Mouse (Mus musculus) neural tube, embryonic 12.5 days (tissue): ENCODE measurements around the gene Uhrf1. TPM values are rescaled to one million over a fixed set of nuclear protein-coding genes. Genes with fewer than 3 reads are reported as not detected.
A peak's percentile ranks its signal among the peaks of the same experiment; 100 is the strongest.

ENCODE experiments used
- ATAC-seq: fragments of 200-750 bp; cut with Nextera tagmentation; 2 replicates; pipeline ENCODE4 v1.8.0; 2017; ENCODE audit warnings: low read depth, mild to moderate bottlenecking, moderate TSS enrichment, moderate library complexity; ENCODE audit not compliant: low FRiP score
- H3K27ac ChIP-seq: fragments of 300-500 bp; sonication (generic); 2 replicates; pipeline ENCODE4 v1.5.1; 2016
- H3K27me3 ChIP-seq: fragments of 300-500 bp; sonication (generic); replicated peaks from 2 replicates; pipeline ENCODE4 v1.6.1; 2016; ENCODE audit warnings: mild to moderate bottlenecking
- H3K36me3 ChIP-seq: fragments of 300-500 bp; sonication (generic); 2 replicates; pipeline ENCODE4 v1.6.1; 2016; ENCODE audit warnings: mild to moderate bottlenecking
- H3K4me1 ChIP-seq: fragments of 300-500 bp; sonication (generic); 2 replicates; pipeline ENCODE4 v1.6.1; 2016
- H3K4me2 ChIP-seq: fragments of 300-500 bp; sonication (generic); replicated peaks from 2 replicates; pipeline ENCODE4 v1.6.1; 2016; ENCODE audit warnings: mild to moderate bottlenecking
- H3K4me3 ChIP-seq: fragments of 300-500 bp; sonication (generic); 2 replicates; pipeline ENCODE4 v1.5.1; 2016
- H3K9ac ChIP-seq: fragments of 300-500 bp; sonication (generic); 2 replicates; pipeline ENCODE4 v1.6.1; 2016; ENCODE audit warnings: mild to moderate bottlenecking
- H3K9me3 ChIP-seq: fragments of 300-500 bp; sonication (generic); 2 replicates; pipeline ENCODE4 v1.6.1; 2016; ENCODE audit warnings: mild to moderate bottlenecking
- WGBS: fragments of 180-500 bp; shearing (Covaris S2); methylation state at CpG from one replicate; pipeline ENCODE4 v1.1.7; 2016; 5-methylcytosine and 5-hydroxymethylcytosine counted together
- polyA plus RNA-seq: library from polyadenylated mRNA; unstranded; fragments of >200 nt; fragmentation: Nextera tagmentation; extraction: Ambion mirVana; gene quantifications from 2 replicates; pipeline ENCODE4 v1.2.1, GENCODE M21; 2016

Uhrf1 gene
- polyA plus RNA-seq, 1 experiment from 2014 or later, result 95.2 TPM

GRCm38 (mm10) chr17:56332987-56333386 lies 29.9 kb downstream of the Uhrf1 start:
- Histone ChIP-seq H3K9me3 (no peaks in the 10 kb centered on the region), H3K27me3 (no peaks in the 10 kb centered on the region), H3K9ac (no peak overlapping the region), H3K4me2 (no peak overlapping the region), H3K4me1 (peaks cover 38% of the 10 kb centered on the region), H3K4me3 (no peak overlapping the region), H3K27ac (no peak overlapping the region), H3K36me3 (no peaks in the 10 kb centered on the region; the same call in 1 of the 2 replicates)
- no peak for ATAC-seq
- 38% methylated on average over 8 of the region's 8 CpGs for WGBS

GRCm38 (mm10) chr17:56337190-56337589 lies 34.1 kb downstream of the Uhrf1 start:
- Histone ChIP-seq H3K27me3 (no peaks in the 10 kb centered on the region), H3K27ac (no peak overlapping the region), H3K4me1 (peaks cover 11% of the 10 kb centered on the region; the same call in 1 of the 2 replicates), H3K36me3 (no peaks in the 10 kb centered on the region; the same call in 1 of the 2 replicates), H3K4me3 (no peak overlapping the region), H3K9me3 (no peaks in the 10 kb centered on the region), H3K9ac (no peak overlapping the region), H3K4me2 (no peak overlapping the region)
- no peak for ATAC-seq
- WGBS, result 66% methylated on average over 4 of the region's 4 CpGs

- H3K4me2 ChIP-seq, result no peak overlapping the region
- no peak overlapping the region for H3K27ac ChIP-seq
- H3K9ac ChIP-seq, result no peak overlapping the region
- H3K36me3 ChIP-seq, result no peaks in the 10 kb centered on the region; the same call in 1 of the 2 replicates
- 96% methylated on average over 6 of the region's 6 CpGs for WGBS
- no peaks in the 10 kb centered on the region for H3K27me3 ChIP-seq
- H3K4me3 ChIP-seq, result no peak overlapping the region
- H3K9me3 ChIP-seq, result no peaks in the 10 kb centered on the region
- no peak for ATAC-seq
- H3K4me1 ChIP-seq, result peaks cover 11% of the 10 kb centered on the region; the same call in 1 of the 2 replicates
Measured at GRCm38 (mm10) chr17:56337791-56338190, 34.7 kb downstream of the Uhrf1 start.

- 59% methylated on average over 4 of the region's 4 CpGs for WGBS
- no peaks in the 10 kb centered on the region for H3K27me3 ChIP-seq
- ATAC-seq, result no peak
Measured at GRCm38 (mm10) chr17:56338909-56339308, 35.8 kb downstream of the Uhrf1 start.

GRCm38 (mm10) chr17:56340717-56341116 lies 37.6 kb downstream of the Uhrf1 start:
- Histone ChIP-seq H3K4me1 (peaks cover 7% of the 10 kb centered on the region; the same call in 1 of the 2 replicates), H3K27me3 (no peaks in the 10 kb centered on the region), H3K9me3 (no peaks in the 10 kb centered on the region), H3K4me3 (no peak overlapping the region), H3K9ac (no peak overlapping the region), H3K27ac (no peak overlapping the region), H3K4me2 (no peak overlapping the region), H3K36me3 (0 out of 2 replicates have a peak, but pooled peaks cover 2% of the 10 kb centered on the region)
- ATAC-seq, result no peak

More at GRCm38 (mm10) chr17:56338909-56339308, 35.8 kb downstream of the Uhrf1 start:
- no peak overlapping the region for H3K4me2 ChIP-seq
- H3K4me1 ChIP-seq, result peaks cover 11% of the 10 kb centered on the region; the same call in 1 of the 2 replicates
- H3K4me3 ChIP-seq, result no peak overlapping the region
- H3K27ac ChIP-seq, result no peak overlapping the region
- H3K9me3 ChIP-seq, result no peaks in the 10 kb centered on the region
- no peak overlapping the region for H3K9ac ChIP-seq
- no peaks in the 10 kb centered on the region; the same call in 1 of the 2 replicates for H3K36me3 ChIP-seq

GRCm38 (mm10) chr17:56343466-56343865 lies 40.3 kb downstream of the Uhrf1 start:
- Histone ChIP-seq H3K27ac (no peak overlapping the region), H3K4me1 (peaks cover 5% of the 10 kb centered on the region; the same call in 1 of the 2 replicates), H3K36me3 (0 out of 2 replicates have a peak, but pooled peaks cover 2% of the 10 kb centered on the region), H3K9me3 (no peaks in the 10 kb centered on the region), H3K4me3 (no peak overlapping the region), H3K27me3 (no peaks in the 10 kb centered on the region), H3K4me2 (no peak overlapping the region), H3K9ac (no peak overlapping the region)
- 84% methylated on average over 3 of the region's 3 CpGs for WGBS
- no peak for ATAC-seq

GRCm38 (mm10) chr17:56345364-56345763 lies 42.2 kb downstream of the Uhrf1 start:
- 69% methylated on average over 2 of the region's 2 CpGs for WGBS
- H3K27me3 ChIP-seq, result no peaks in the 10 kb centered on the region
- H3K9ac ChIP-seq, result no peak overlapping the region
- H3K27ac ChIP-seq, result no peak overlapping the region
- H3K4me1 ChIP-seq, result peaks cover 3% of the 10 kb centered on the region; the same call in 1 of the 2 replicates
- ATAC-seq, result no peak
- no peaks in the 10 kb centered on the region for H3K9me3 ChIP-seq
- H3K36me3 ChIP-seq, result 0 out of 2 replicates have a peak, but pooled peaks cover 2% of the 10 kb centered on the region
- no peak overlapping the region for H3K4me3 ChIP-seq
- H3K4me2 ChIP-seq, result no peak overlapping the region

GRCm38 (mm10) chr17:56348128-56348527 lies 45.0 kb downstream of the Uhrf1 start:
- no peak overlapping the region for H3K27ac ChIP-seq
- 79% methylated on average over 4 of the region's 4 CpGs for WGBS
- H3K9me3 ChIP-seq, result no peaks in the 10 kb centered on the region
- peaks cover 15% of the 10 kb centered on the region for H3K36me3 ChIP-seq
- H3K4me1 ChIP-seq, result no peaks in the 10 kb centered on the region
- no peak overlapping the region for H3K4me2 ChIP-seq
- H3K27me3 ChIP-seq, result no peaks in the 10 kb centered on the region
- no peak overlapping the region for H3K9ac ChIP-seq
- no peak for ATAC-seq
- no peak overlapping the region for H3K4me3 ChIP-seq

- Histone ChIP-seq H3K27ac (no peak overlapping the region), H3K9ac (no peak overlapping the region), H3K9me3 (no peaks in the 10 kb centered on the region), H3K27me3 (no peaks in the 10 kb centered on the region), H3K4me1 (no peaks in the 10 kb centered on the region), H3K4me3 (no peak overlapping the region), H3K36me3 (peaks cover 20% of the 10 kb centered on the region), H3K4me2 (no peak overlapping the region)
- ATAC-seq, result no peak
Measured at GRCm38 (mm10) chr17:56348586-56348985, 45.5 kb downstream of the Uhrf1 start.

GRCm38 (mm10) chr17:56350694-56351093 lies 47.6 kb downstream of the Uhrf1 start:
- Histone ChIP-seq H3K9ac (no peak overlapping the region), H3K4me3 (no peak overlapping the region), H3K4me1 (no peaks in the 10 kb centered on the region), H3K36me3 (peaks cover 38% of the 10 kb centered on the region), H3K4me2 (no peak overlapping the region), H3K27me3 (no peaks in the 10 kb centered on the region), H3K9me3 (no peaks in the 10 kb centered on the region), H3K27ac (no peak overlapping the region)
- WGBS, result 33% methylated on average over 2 of the region's 2 CpGs
- ATAC-seq, result peak; percentile 59

GRCm38 (mm10) chr17:56356921-56357885 lies 54.1 kb downstream of the Uhrf1 start:
- H3K27ac ChIP-seq, result no peak overlapping the region
- 69% methylated on average over 9 of the region's 9 CpGs for WGBS
- H3K36me3 ChIP-seq, result peaks cover 59% of the 10 kb centered on the region

GRCm38 (mm10) chr17:56359183-56359725 lies 56.1 kb downstream of the Uhrf1 start:
- H3K4me2 ChIP-seq, result no peak overlapping the region
- no peak overlapping the region for H3K9ac ChIP-seq
- H3K27me3 ChIP-seq, result no peaks in the 10 kb centered on the region
- ATAC-seq, result no peak
- peaks cover 6% of the 10 kb centered on the region; the same call in 1 of the 2 replicates for H3K4me1 ChIP-seq
- H3K9me3 ChIP-seq, result no peaks in the 10 kb centered on the region
- H3K4me3 ChIP-seq, result no peak overlapping the region
- peaks cover 49% of the 10 kb centered on the region for H3K36me3 ChIP-seq
- 86% methylated on average over 3 of the region's 3 CpGs for WGBS
- no peak overlapping the region for H3K27ac ChIP-seq

More at GRCm38 (mm10) chr17:56356921-56357885, 54.1 kb downstream of the Uhrf1 start:
- peaks cover 6% of the 10 kb centered on the region; the same call in 1 of the 2 replicates for H3K4me1 ChIP-seq
- no peak overlapping the region for H3K4me3 ChIP-seq
- no peaks in the 10 kb centered on the region for H3K27me3 ChIP-seq
- H3K9me3 ChIP-seq, result no peaks in the 10 kb centered on the region
- ATAC-seq, result peak; percentile 61
- no peak overlapping the region for H3K4me2 ChIP-seq
- no peak overlapping the region for H3K9ac ChIP-seq
